Mouse (Mus musculus) heart, postnatal 0 days (tissue): ENCODE results near the gene Fndc7.

Experiments used
- CTCF ChIP-seq: IDR thresholded peaks from 2 replicates; pipeline ENCODE4 v1.5.1; 2016; ENCODE audit warnings: antibody characterized with exemption, control low read depth, low read depth
- EP300 ChIP-seq: IDR thresholded peaks from 2 replicates; pipeline ENCODE4 v1.6.1; 2016; ENCODE audit warnings: antibody characterized with exemption, low read depth

GRCm38 (mm10) chr3:108860786-108861185 is 29.0 kb downstream of the Fndc7 start:
- TF ChIP-seq CTCF (no peak), EP300 (no peak)
